Mouse (Mus musculus) embryonic facial prominence, embryonic 13.5 days (tissue): ENCODE results near the gene Cdc5l. TPM values are rescaled to one million over a fixed set of nuclear protein-coding genes. Genes with fewer than 3 reads are reported as not detected.

Source experiments
- ATAC-seq: fragments of 200-750 bp; cut with Nextera tagmentation; 2 replicates; pipeline ENCODE4 v1.8.0; 2017; ENCODE audit warnings: low read depth; ENCODE audit not compliant: insufficient number of reproducible peaks, insufficient read depth, low FRiP score, low TSS enrichment
- H3K27ac ChIP-seq: fragments of 300-500 bp; sonication (generic); 2 replicates; pipeline ENCODE4 v1.5.1; 2015; ENCODE audit warnings: moderate library complexity, mild to moderate bottlenecking, inconsistent platforms
- H3K27me3 ChIP-seq: fragments of 300-500 bp; sonication (generic); 2 replicates; pipeline ENCODE4 v1.6.1; 2015; ENCODE audit warnings: mild to moderate bottlenecking, inconsistent platforms
- H3K36me3 ChIP-seq: fragments of 300-500 bp; sonication (generic); 2 replicates; pipeline ENCODE4 v1.6.1; 2015; ENCODE audit warnings: mild to moderate bottlenecking, inconsistent platforms
- H3K4me1 ChIP-seq: fragments of 300-500 bp; sonication (generic); 2 replicates; pipeline ENCODE4 v1.6.1; 2015; ENCODE audit warnings: inconsistent platforms
- H3K4me2 ChIP-seq: fragments of 300-500 bp; sonication (generic); 2 replicates; pipeline ENCODE4 v1.6.1; 2015; ENCODE audit warnings: moderate library complexity, mild to moderate bottlenecking, inconsistent platforms
- H3K4me3 ChIP-seq: fragments of 300-500 bp; sonication (generic); 2 replicates; pipeline ENCODE4 v1.5.1; 2015; ENCODE audit warnings: mild to moderate bottlenecking, inconsistent platforms
- H3K9ac ChIP-seq: fragments of 300-500 bp; sonication (generic); 2 replicates; pipeline ENCODE4 v1.6.1; 2015; ENCODE audit warnings: mild to moderate bottlenecking, inconsistent platforms
- H3K9me3 ChIP-seq: fragments of 300-500 bp; sonication (generic); 2 replicates; pipeline ENCODE4 v1.6.1; 2016; ENCODE audit warnings: inconsistent platforms
- WGBS: fragments of 180-500 bp; shearing (Covaris S2); methylation state at CpG from one replicate; pipeline ENCODE4 v1.1.7; 2015; ENCODE audit warnings: mixed read lengths; 5-methylcytosine and 5-hydroxymethylcytosine counted together
- polyA plus RNA-seq: library from polyadenylated mRNA; unstranded; fragments of >200 nt; fragmentation: Nextera tagmentation; extraction: Ambion mirVana; gene quantifications from 2 replicates; pipeline ENCODE4 v1.2.1, GENCODE M21; 2015

Gene Cdc5l
- polyA plus RNA-seq, 1 experiment from 2014 or later, result 83.1 TPM

DNA sequence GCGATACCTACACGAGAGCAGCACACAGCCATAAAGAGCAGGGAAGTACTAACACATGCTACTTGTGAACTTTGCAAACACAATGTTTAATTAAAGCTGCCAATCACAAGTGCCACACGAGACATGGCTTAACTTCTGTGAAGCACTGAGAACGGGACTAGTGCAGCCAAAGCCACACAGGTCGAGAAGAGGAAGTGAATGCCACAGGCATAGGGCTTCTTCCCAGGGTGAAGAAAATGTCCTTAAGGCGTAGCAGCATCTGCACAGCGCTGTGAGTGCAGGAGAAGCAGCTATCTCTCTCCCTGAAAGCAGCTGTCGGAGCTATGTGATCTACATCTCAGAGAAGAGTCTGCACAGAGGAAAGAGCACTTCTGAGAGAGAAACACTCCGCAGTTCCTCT lies 38.9 kb downstream of the Cdc5l start:
- Histone ChIP-seq H3K4me3 (no peak overlapping the region), H3K9ac (no peak overlapping the region), H3K36me3 (peaks cover 60% of the 10 kb centered on the region), H3K4me1 (no peaks in the 10 kb centered on the region), H3K27ac (no peak overlapping the region), H3K9me3 (no peaks in the 10 kb centered on the region), H3K27me3 (no peaks in the 10 kb centered on the region), H3K4me2 (no peak overlapping the region)
- 54% methylated on average over 9 of the region's 9 CpGs for WGBS
- ATAC-seq, result no peak

DNA sequence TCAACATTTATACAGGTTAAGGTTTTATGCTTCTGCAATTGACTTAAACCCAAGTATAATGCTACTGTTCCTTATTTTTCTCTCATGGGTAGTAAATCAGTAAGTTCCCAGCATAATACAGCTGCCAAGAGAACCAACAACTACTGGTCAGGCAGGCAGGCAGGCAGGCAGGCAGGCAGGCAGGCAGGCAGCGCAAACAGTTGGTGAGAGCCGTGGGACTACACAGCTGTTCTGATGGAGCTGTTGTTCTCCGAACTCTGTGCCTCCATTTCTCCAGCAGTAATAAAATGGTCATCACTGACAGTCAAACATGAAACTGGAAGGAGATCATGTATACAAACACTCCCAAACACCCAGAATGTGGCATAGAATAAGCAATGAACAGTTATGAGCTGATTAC lies 39.8 kb downstream of the Cdc5l start:
- Histone ChIP-seq H3K27me3 (no peaks in the 10 kb centered on the region), H3K4me3 (no peak overlapping the region), H3K4me1 (no peaks in the 10 kb centered on the region), H3K36me3 (peaks cover 65% of the 10 kb centered on the region), H3K4me2 (no peak overlapping the region), H3K9ac (no peak overlapping the region), H3K27ac (no peak overlapping the region), H3K9me3 (no peaks in the 10 kb centered on the region)
- no peak for ATAC-seq
- 92% methylated on average over 3 of the region's 3 CpGs for WGBS

DNA sequence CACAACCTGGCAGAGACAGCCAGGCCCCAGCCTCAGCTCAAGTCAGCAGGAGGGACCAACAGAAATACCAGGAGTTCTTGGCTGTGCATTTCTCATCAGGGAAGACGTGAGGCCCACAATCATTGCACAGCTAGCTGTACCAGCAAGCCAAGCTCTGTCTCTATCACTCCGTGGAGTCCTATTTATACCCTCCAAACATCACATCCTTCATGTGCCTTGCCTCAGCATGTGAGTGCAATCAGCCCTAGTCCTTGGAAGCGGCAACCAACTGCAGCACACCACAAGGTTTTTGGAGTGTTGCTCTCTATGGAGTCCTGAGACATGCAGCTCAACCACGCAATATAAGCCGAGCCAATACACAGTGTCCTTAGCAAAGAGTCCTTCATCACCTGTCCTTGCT lies 43.6 kb downstream of the Cdc5l start:
- Histone ChIP-seq H3K9ac (no peak overlapping the region), H3K4me2 (no peak overlapping the region), H3K4me1 (no peaks in the 10 kb centered on the region), H3K9me3 (no peaks in the 10 kb centered on the region), H3K36me3 (peaks cover 79% of the 10 kb centered on the region), H3K4me3 (no peak overlapping the region), H3K27me3 (no peaks in the 10 kb centered on the region), H3K27ac (no peak overlapping the region)
- 94% methylated on average over 5 of the region's 5 CpGs for WGBS
- no peak for ATAC-seq

DNA sequence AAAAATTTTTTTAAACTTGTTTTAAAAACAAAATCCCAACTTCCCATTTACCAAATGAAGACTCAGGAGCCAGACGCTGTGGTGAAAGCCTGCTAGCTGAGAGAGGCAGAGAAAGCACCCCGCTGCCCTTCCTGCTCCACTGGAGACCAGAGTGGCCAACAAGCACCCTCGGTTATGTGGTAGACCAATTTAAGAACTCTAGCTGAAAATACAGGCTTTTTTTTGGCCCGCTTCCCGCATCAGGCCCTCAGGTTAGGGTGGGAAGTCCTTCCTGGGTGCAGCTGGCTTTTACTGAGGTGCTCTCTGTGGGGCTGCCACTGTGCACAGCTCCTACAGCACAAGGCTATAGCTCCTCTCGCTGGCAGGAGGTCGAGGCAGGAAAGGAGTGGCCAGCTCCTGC lies 46.6 kb downstream of the Cdc5l start:
- H3K36me3 ChIP-seq, result peaks cover 65% of the 10 kb centered on the region
- H3K9me3 ChIP-seq, result no peaks in the 10 kb centered on the region
- H3K4me3 ChIP-seq, result no peak overlapping the region
- no peak overlapping the region for H3K9ac ChIP-seq
- no peak overlapping the region for H3K4me2 ChIP-seq
- H3K27ac ChIP-seq, result no peak overlapping the region
- H3K27me3 ChIP-seq, result no peaks in the 10 kb centered on the region
- no peaks in the 10 kb centered on the region for H3K4me1 ChIP-seq
- no peak for ATAC-seq
- WGBS, result 84% methylated on average over 7 of the region's 7 CpGs

DNA sequence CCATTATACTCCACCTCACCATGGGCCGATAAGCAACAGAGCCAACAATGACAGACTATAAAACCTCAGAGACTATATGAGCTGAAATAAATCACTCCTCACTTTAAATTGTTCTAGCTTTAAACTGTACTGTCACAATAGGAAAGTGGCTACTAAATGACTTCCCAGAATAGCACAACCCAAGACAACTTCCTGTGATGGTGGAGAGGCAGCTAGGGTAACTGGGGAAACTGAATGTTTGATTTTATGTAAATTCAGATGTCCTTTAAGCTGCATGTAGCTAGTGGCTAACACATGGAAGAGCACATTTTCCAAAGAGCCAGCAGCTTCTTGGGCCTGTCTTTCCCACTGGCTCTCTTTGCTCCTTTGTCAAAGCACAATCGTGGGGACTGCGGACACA lies 50.2 kb downstream of the Cdc5l start:
- no peak overlapping the region for H3K4me3 ChIP-seq
- no peak overlapping the region for H3K27ac ChIP-seq
- no peaks in the 10 kb centered on the region for H3K4me1 ChIP-seq
- no peaks in the 10 kb centered on the region for H3K9me3 ChIP-seq
- no peak overlapping the region for H3K4me2 ChIP-seq
- peaks cover 40% of the 10 kb centered on the region for H3K36me3 ChIP-seq
- no peak overlapping the region for H3K9ac ChIP-seq
- no peaks in the 10 kb centered on the region for H3K27me3 ChIP-seq
- 89% methylated on average over 3 of the region's 3 CpGs for WGBS
- ATAC-seq, result no peak

DNA sequence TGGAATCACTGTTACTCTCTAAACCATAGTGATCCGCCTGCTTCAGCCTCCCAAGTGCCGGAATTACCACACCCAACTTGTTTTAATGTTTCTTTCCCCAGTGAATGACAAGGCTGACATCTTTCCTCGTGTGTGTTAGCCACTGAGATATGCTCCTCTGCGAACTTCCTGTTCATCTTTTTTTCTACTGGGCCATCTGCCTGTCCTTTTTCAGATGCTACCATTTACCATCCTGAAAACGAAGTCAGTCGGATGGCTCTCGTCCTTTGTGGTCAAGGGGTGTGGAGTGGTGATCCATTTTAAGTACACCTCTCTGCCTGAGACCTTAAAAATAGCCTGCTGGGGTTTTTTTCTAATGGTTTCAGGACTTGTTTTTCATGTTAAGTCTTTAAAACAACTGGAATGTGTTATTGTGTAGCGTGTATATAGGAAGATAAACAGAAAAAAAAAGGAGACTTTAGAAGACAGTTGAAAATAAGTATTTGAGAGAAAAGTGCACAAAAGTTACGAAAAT lies 54.2 kb downstream of the Cdc5l start:
- Histone ChIP-seq H3K9me3 (no peaks in the 10 kb centered on the region), H3K36me3 (peaks cover 10% of the 10 kb centered on the region), H3K9ac (no peak overlapping the region), H3K4me3 (no peak overlapping the region), H3K27ac (no peak overlapping the region), H3K27me3 (peaks cover 7% of the 10 kb centered on the region), H3K4me2 (no peak overlapping the region), H3K4me1 (peaks cover 20% of the 10 kb centered on the region)
- no peak for ATAC-seq
- WGBS, result 88% methylated on average over 9 of the region's 9 CpGs

DNA sequence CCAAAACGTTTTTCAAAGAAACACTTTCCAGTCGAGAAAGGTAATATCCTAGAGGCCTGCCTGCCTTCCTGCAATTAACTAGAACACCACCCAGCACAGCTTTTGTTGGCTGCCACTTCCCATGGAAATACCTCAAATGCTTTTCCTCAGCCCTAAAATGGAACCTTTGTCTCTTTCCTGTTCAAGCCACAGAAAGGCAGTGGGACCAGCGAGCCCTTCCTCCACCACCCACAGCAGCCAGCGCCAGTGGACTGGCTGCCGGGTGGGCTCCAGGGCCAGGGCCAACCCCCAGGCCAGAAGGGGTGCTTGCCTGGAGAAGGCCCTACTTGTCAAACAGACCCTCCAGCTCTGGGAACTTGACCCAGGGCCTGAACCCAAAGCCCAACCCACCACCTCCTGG lies 56.2 kb downstream of the Cdc5l start:
- WGBS, result 24% methylated on average over 5 of the region's 5 CpGs
- peak overlapping the region; percentile 77 for H3K27ac ChIP-seq
- ATAC-seq, result no peak
- H3K27me3 ChIP-seq, result peaks cover 21% of the 10 kb centered on the region
- H3K4me2 ChIP-seq, result no peak overlapping the region
- H3K4me1 ChIP-seq, result peaks cover 25% of the 10 kb centered on the region
- no peaks in the 10 kb centered on the region for H3K9me3 ChIP-seq
- 0 out of 2 replicates have a peak, but pooled peaks cover 6% of the 10 kb centered on the region for H3K36me3 ChIP-seq
- no peak overlapping the region for H3K9ac ChIP-seq
- H3K4me3 ChIP-seq, result no peak overlapping the region

DNA sequence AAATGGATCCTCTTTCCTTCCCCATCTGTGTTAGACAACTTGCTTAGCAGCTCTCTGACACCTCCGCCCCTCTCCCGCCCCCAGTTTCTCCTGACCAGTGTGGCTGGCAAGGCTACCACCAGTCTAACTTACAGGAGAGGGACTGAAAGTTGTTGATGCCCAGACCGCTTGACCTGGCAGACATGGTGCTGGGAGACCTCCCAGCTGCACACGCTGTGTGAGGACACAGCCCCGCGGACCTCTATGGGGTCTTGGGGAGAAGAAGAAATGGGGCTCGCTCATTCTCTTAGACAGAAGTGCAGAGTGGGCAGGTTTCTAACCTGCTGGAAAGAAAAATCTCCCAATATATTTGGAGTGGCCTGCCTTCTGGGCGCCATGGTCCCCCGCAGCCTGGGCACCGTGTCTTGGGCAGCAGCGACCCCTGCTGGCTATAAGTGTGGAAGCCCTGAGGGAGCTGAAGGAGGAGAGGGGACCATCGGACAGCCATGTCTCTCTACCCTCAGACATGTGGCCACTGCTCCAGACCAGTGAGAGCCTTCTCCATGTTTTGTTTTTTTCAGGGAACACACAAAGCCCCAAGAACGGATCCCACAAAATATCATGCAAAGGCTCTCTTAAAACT lies 59.4 kb downstream of the Cdc5l start:
- peaks cover 34% of the 10 kb centered on the region for H3K4me1 ChIP-seq
- H3K9ac ChIP-seq, result no peak overlapping the region
- H3K9me3 ChIP-seq, result no peaks in the 10 kb centered on the region
- H3K27ac ChIP-seq, result no peak overlapping the region
- no peak overlapping the region for H3K4me3 ChIP-seq
- H3K27me3 ChIP-seq, result peaks cover 32% of the 10 kb centered on the region
- H3K4me2 ChIP-seq, result no peak overlapping the region
- no peaks in the 10 kb centered on the region for H3K36me3 ChIP-seq
- no peak for ATAC-seq
- 21% methylated on average over 13 of the region's 13 CpGs for WGBS

DNA sequence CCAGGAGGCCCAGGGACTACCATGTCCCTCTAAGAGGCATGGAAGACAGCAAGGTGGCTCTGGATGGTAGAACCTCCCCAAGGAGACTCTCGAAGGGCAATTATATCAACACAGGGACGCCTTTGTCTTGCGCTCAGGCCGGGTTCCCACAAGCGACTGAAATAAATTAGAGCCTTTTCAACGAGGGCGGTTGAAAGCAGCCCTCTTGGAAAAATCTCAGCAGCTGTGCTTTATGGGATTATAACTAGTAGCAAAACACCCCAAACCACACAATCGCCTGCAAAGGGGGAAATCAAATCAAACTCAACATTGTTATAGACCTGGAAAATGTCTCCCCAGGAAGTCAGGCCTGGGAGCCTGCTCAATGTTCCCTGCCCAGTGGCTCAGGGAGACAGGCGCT lies 62.5 kb downstream of the Cdc5l start:
- Histone ChIP-seq H3K36me3 (no peaks in the 10 kb centered on the region), H3K9ac (no peak overlapping the region), H3K4me3 (no peak overlapping the region), H3K4me1 (peaks cover 16% of the 10 kb centered on the region), H3K9me3 (no peaks in the 10 kb centered on the region), H3K27ac (peak overlapping the region; percentile 39; the same call in 1 of the 2 replicates), H3K27me3 (peaks cover 34% of the 10 kb centered on the region), H3K4me2 (no peak overlapping the region)
- no peak for ATAC-seq
- 34% methylated on average over 9 of the region's 9 CpGs for WGBS

DNA sequence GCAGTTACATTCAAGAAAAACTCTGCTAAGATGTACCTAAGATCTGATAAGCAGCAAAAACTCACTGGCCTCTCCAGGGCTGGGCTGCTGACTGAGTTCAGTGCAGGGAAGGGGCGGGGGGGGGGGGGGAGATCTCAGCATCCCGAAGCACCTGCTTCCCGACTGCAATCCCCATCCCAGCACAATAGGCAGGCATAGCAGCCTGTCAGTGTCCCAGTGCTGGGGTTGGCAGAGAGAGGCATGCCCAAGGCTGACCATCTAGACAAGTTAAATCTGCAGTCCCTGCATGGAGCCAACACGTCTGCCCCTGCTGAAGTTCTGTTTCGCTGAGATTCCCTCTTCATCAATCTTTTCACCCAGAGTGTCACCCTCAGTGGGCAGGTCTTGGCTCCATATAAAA lies 63.0 kb downstream of the Cdc5l start:
- H3K4me2 ChIP-seq, result no peak overlapping the region
- no peak for ATAC-seq
- WGBS, result 64% methylated on average over 5 of the region's 5 CpGs
- H3K27me3 ChIP-seq, result peaks cover 31% of the 10 kb centered on the region
- H3K4me3 ChIP-seq, result no peak overlapping the region
- peaks cover 16% of the 10 kb centered on the region for H3K4me1 ChIP-seq
- H3K36me3 ChIP-seq, result no peaks in the 10 kb centered on the region
- 0 out of 2 replicates have a peak overlapping the region, but pooled peaks have one; percentile 39 for H3K27ac ChIP-seq
- H3K9me3 ChIP-seq, result no peaks in the 10 kb centered on the region
- no peak overlapping the region for H3K9ac ChIP-seq

DNA sequence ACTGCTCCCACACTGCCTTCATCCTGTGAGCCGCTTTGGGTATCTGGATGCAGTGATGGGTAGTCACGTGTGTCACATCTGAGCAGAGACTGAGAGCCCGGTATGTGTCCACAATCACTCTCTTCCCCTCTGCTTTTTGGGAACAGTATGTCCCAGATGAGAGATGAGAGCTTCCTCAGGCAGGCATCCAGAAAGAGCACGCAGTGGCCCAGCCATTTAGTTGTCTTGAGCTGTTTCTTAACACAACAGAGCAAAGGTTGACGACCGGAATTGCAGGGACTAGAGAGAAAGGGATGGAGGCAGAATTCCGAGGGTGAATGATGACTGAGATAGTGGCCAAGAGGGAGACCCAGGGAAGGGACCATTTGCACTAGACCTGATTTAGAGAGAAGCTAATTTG lies 68.7 kb downstream of the Cdc5l start:
- Histone ChIP-seq H3K27ac (no peak overlapping the region), H3K9ac (no peak overlapping the region), H3K9me3 (no peaks in the 10 kb centered on the region), H3K4me3 (no peak overlapping the region), H3K36me3 (no peaks in the 10 kb centered on the region), H3K27me3 (peaks cover 12% of the 10 kb centered on the region), H3K4me1 (0 out of 2 replicates have a peak, but pooled peaks cover 1% of the 10 kb centered on the region), H3K4me2 (no peak overlapping the region)
- no peak for ATAC-seq
- 79% methylated on average over 7 of the region's 7 CpGs for WGBS

DNA sequence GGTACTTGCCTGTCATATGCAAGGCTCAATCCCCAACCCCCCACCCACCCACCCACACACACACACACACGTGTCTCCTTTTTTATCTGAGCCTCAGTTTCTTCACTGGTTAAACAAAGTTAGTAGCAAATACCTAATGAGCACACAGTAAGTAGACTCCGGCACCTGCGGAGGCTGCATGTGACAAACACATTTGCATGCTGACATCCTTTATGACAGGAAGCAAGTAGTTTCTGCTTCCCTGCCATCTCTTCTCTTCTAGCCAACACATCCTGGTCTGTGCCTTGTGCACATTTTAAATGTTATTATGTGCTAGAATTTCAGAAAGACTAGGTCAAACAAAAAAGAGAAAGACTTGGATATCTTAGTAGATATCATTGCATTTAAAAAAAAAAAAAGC lies 72.6 kb downstream of the Cdc5l start:
- ATAC-seq, result no peak
- WGBS, result 96% methylated on average over 3 of the region's 3 CpGs
- H3K9ac ChIP-seq, result no peak overlapping the region
- H3K27me3 ChIP-seq, result peaks cover 11% of the 10 kb centered on the region
- H3K27ac ChIP-seq, result no peak overlapping the region
- H3K4me3 ChIP-seq, result no peak overlapping the region
- no peaks in the 10 kb centered on the region for H3K36me3 ChIP-seq
- peaks cover 6% of the 10 kb centered on the region; the same call in 1 of the 2 replicates for H3K4me1 ChIP-seq
- H3K4me2 ChIP-seq, result no peak overlapping the region
- no peaks in the 10 kb centered on the region for H3K9me3 ChIP-seq
